Mouse (Mus musculus) embryonic stem cell, embryonic (primary cell): ENCODE measurements at regions not wholly inside any gene's neighbourhood (a gene's known extent, or its start where the extent isn't known, plus 50 kb on each side); places are given as distances from the start of the nearest gene placed in this dataset.
"Not testable (repeated sequence)": the region's sequence is repeated elsewhere in the genome, so short reads cannot be mapped to it uniquely, and the experiment has no call there.

Experiments used
- CTCF ChIA-PET, 4 experiments: fragments of 300-600 bp in 2 of 4; fragments of 350-600 bp in 2 of 4; sonication (Branson Sonifier 250); formaldehyde crosslinking; loops; one replicate each; lab custom pipeline; 2022; ENCODE audit warnings: inconsistent platforms in 2 of 4; lab: Charles Lee
- POLR2A ChIA-PET, 4 experiments: fragments of 300-600 bp in 2 of 4; fragments of 350-600 bp in 2 of 4; sonication (Branson Sonifier 250); formaldehyde crosslinking; loops; one replicate each; lab custom pipeline; 2022; ENCODE audit warnings: antibody characterized with exemption in 4 of 4, inconsistent platforms in 1 of 4; lab: Charles Lee

- ChIA-PET POLR2A (interaction anchor here in 1 of 4 experiments (1.0 kb wide), 1 partner anchor 258 kb away, joined by 3 read pairs; no protein-coding TSS in a partner anchor), CTCF (interaction anchor here in 1 of 4 experiments (0.6 kb wide), 1 partner anchor 488 kb away, joined by 4 read pairs; no protein-coding TSS in a partner anchor)
Measured at GRCm38 (mm10) chr5:133885016-133885415, 214.5 kb upstream of the Castor2 start.

- ChIA-PET POLR2A (no interaction called here), CTCF (interaction anchor here in 1 of 4 experiments (0.6 kb wide), 1 partner anchor 489 kb away, joined by 4 read pairs; no protein-coding TSS in a partner anchor)
Measured at GRCm38 (mm10) chr5:133884593-133884992, 214.9 kb upstream of the Castor2 start.

GRCm38 (mm10) chr5:133844483-133844882 is 255.0 kb upstream of the Castor2 start:
- ChIA-PET CTCF (no interaction called here), POLR2A (interaction anchor here in 1 of 4 experiments (0.7 kb wide), 1 partner anchor 825 kb away, joined by 7 read pairs; no protein-coding TSS in a partner anchor)

GRCm38 (mm10) chr5:133842059-133842706 is 257.3 kb upstream of the Castor2 start:
- POLR2A ChIA-PET, CTCF ChIA-PET: not testable (repeated sequence)

- POLR2A ChIA-PET, result interaction anchor here in 1 of 4 experiments (0.6 kb wide), 1 partner anchor 209 kb away, joined by 3 read pairs; no protein-coding TSS in a partner anchor
- CTCF ChIA-PET, result no interaction called here
Measured at GRCm38 (mm10) chr5:133838286-133838685, 261.2 kb upstream of the Castor2 start.

GRCm38 (mm10) chr5:133833217-133833616 is 266.3 kb upstream of the Castor2 start:
- POLR2A ChIA-PET, result interaction anchor here in 1 of 4 experiments (0.6 kb wide), 1 partner anchor 213 kb away, joined by 3 read pairs; no protein-coding TSS in a partner anchor
- CTCF ChIA-PET, result interaction anchor here in 1 of 4 experiments (0.6 kb wide), 1 partner anchor 60 kb away, joined by 6 read pairs; no protein-coding TSS in a partner anchor

GRCm38 (mm10) chr5:133828226-133828625 is 271.3 kb upstream of the Castor2 start:
- POLR2A ChIA-PET, result no interaction called here
- CTCF ChIA-PET, result interaction anchor here in 2 of 4 experiments (0.6 to 1.1 kb wide), 2 partner anchors 166 to 179 kb away, joined by 4 to 5 read pairs; no protein-coding TSS in a partner anchor

GRCm38 (mm10) chr5:133823871-133824270 is 275.6 kb upstream of the Castor2 start:
- POLR2A ChIA-PET, result interaction anchor here in 1 of 4 experiments (0.5 kb wide), 1 partner anchor 541 kb away, joined by 3 read pairs; no protein-coding TSS in a partner anchor
- CTCF ChIA-PET, result no interaction called here

GRCm38 (mm10) chr5:133821273-133821672 is 278.2 kb upstream of the Castor2 start:
- ChIA-PET CTCF (interaction anchor here in 1 of 4 experiments (1.0 kb wide), 1 partner anchor 185 kb away, joined by 3 read pairs; no protein-coding TSS in a partner anchor), POLR2A (interaction anchor here in 1 of 4 experiments (0.8 kb wide), 1 partner anchor 16 kb away, joined by 3 read pairs; no protein-coding TSS in a partner anchor)

GRCm38 (mm10) chr5:133815462-133815861 is 284.0 kb upstream of the Castor2 start:
- POLR2A ChIA-PET, result no interaction called here
- CTCF ChIA-PET, result interaction anchor here in 3 of 4 experiments (0.5 to 2.0 kb wide), 3 partner anchors 13 to 191 kb away, joined by 3 to 5 read pairs (median 3); no protein-coding TSS in a partner anchor

- CTCF ChIA-PET, result interaction anchor here in 2 of 4 experiments (0.7 to 2.0 kb wide), 3 partner anchors 192 to 1152 kb away, joined by 3 to 5 read pairs (median 4); no protein-coding TSS in a partner anchor
Measured at GRCm38 (mm10) chr5:133814436-133814835, 285.1 kb upstream of the Castor2 start.

GRCm38 (mm10) chr5:133812216-133812615 is 287.3 kb upstream of the Castor2 start:
- CTCF ChIA-PET, result interaction anchor here in 2 of 4 experiments (0.7 to 1.2 kb wide), 2 partner anchors 10 to 195 kb away, joined by 3 to 7 read pairs; no protein-coding TSS in a partner anchor
- POLR2A ChIA-PET, result interaction anchor here in 1 of 4 experiments (0.6 kb wide), 1 partner anchor 215 kb away, joined by 3 read pairs; no protein-coding TSS in a partner anchor

More at GRCm38 (mm10) chr5:133814436-133814835, 285.1 kb upstream of the Castor2 start:
- POLR2A ChIA-PET, result interaction anchor here in 1 of 4 experiments (0.7 kb wide), 1 partner anchor 1125 kb away, joined by 3 read pairs; no protein-coding TSS in a partner anchor

GRCm38 (mm10) chr5:133806891-133807290 is 292.6 kb upstream of the Castor2 start:
- ChIA-PET POLR2A (interaction anchor here in 1 of 4 experiments (0.5 kb wide), 1 partner anchor 10 kb away, joined by 4 read pairs; no protein-coding TSS in a partner anchor), CTCF (interaction anchor here in 1 of 4 experiments (1.4 kb wide), 1 partner anchor 200 kb away, joined by 4 read pairs; no protein-coding TSS in a partner anchor)

- CTCF ChIA-PET, result interaction anchor here (0.5 to 2.0 kb wide), 28 partner anchors 9 to 1687 kb away, joined by 3 to 16 read pairs (median 3); no protein-coding TSS in a partner anchor
- POLR2A ChIA-PET, result interaction anchor here in 2 of 4 experiments (0.5 to 0.9 kb wide), 2 partner anchors 15 to 205 kb away, joined by 3 read pairs; no protein-coding TSS in a partner anchor
Measured at GRCm38 (mm10) chr5:133802001-133802400, 297.5 kb upstream of the Castor2 start.

- ChIA-PET CTCF (interaction anchor here in 1 of 4 experiments (1.3 kb wide), 1 partner anchor 212 kb away, joined by 3 read pairs; no protein-coding TSS in a partner anchor), POLR2A (no interaction called here)
Measured at GRCm38 (mm10) chr5:133795638-133796037, 303.9 kb upstream of the Castor2 start.

GRCm38 (mm10) chr5:133790726-133791125 is 308.8 kb upstream of the Castor2 start:
- ChIA-PET CTCF (interaction anchor here in 1 of 4 experiments (0.8 kb wide), 1 partner anchor 11 kb away, joined by 4 read pairs; no protein-coding TSS in a partner anchor), POLR2A (no interaction called here)

GRCm38 (mm10) chr5:133788006-133788405 is 311.5 kb upstream of the Castor2 start:
- ChIA-PET POLR2A (no interaction called here), CTCF (interaction anchor here in 2 of 4 experiments (1.1 to 1.2 kb wide), 2 partner anchors 14 kb away, joined by 3 to 4 read pairs; no protein-coding TSS in a partner anchor)

GRCm38 (mm10) chr5:133787491-133787890 is 312.0 kb upstream of the Castor2 start:
- ChIA-PET CTCF (interaction anchor here in 3 of 4 experiments (0.7 to 1.2 kb wide), 3 partner anchors 15 to 229 kb away, joined by 3 to 4 read pairs (median 4); no protein-coding TSS in a partner anchor), POLR2A (no interaction called here)
